Mouse (Mus musculus): ENCODE data around the gene Atp1a1. TPM values are rescaled to one million over a fixed set of nuclear protein-coding genes. Genes with fewer than 3 reads are reported as not detected.

Atp1a1 gene
- polyA plus RNA-seq, 1 experiment from 2014 or later: 61.1 TPM

DNA sequence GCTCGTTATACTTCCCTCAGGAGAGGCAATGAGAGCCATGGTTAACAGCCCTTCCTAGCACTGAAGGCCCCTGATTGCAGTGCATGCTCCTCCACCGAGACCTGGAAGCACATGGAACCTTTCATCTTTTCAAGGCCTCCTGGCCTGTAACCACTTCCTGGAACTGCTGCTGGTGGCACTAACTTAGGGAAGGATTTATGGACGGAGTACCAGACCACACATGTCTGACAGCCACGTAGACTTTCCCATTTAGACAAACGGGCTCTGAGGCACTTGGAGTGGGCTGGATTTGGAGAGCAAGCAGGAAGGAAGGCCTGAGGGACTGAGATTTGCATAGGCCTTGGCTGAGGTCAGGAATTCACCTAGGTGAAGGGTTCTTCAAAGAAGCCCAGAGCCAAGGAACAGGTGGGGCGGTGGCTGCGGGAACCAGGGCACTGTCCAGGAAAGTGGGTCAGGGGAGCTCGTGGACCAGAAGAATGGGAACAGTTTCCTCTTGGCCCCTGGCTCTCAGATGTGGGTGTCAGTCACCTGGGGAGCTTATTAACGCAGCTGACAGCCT, 28.9 kb downstream of the Atp1a1 start:
- Histone ChIP-seq H3K9me3 (no peaks in the 10 kb centered on the region), H3K4me2 (replicated peaks) (no peak overlapping the region), H3K4me3 (no peak overlapping the region), H3K9ac (no peak overlapping the region), H3K27me3 (replicated peaks) (no peaks in the 10 kb centered on the region), H3K4me1 (peaks cover 23% of the 10 kb centered on the region), H3K36me3 (peaks cover 63% of the 10 kb centered on the region), H3K27ac (no peak overlapping the region)
- no peak for ATAC-seq (ENCODE audit: low FRiP score, low read depth)
- WGBS: 80% methylated on average over 9 of the region's 9 CpGs

DNA sequence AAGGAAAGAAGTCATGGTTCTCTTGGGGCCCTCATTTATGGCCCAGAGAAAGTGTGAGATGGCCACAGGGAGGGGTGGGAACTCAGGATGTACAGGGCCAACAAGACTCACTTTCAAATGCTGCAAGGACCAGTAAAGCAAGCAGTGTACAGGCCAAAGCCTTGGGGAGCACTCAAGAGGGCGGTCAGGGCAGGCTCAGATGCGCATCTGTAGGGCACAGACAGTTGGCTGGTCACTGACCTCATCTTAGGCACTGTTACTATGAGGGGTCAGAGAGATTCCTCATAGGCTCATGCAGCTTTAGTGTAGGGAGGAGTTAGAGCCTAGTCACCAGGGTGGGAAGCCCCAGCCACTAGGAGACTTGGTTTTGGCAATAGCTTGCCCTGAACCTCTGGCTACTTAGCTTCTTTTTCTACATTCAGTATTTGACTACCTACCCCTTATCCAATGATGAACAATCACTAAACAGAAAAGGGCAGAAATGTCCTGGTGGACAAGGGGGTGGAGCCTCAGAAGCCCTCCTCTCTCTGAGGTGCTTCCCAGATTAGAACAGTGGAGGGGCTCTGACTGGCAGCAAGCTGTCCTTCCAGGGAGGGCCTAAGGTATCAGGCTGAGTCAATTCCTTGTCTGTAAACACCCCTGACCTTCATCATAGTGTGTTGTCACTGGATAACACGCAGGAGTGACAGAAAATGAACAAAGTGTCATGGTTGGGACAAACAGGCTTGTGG, 29.9 kb downstream of the Atp1a1 start:
- H3K4me1 ChIP-seq: peaks cover 23% of the 10 kb centered on the region
- no peak for ATAC-seq (ENCODE audit: low FRiP score, low read depth)
- WGBS: 90% methylated on average over 3 of the region's 3 CpGs
- H3K36me3 ChIP-seq: peaks cover 54% of the 10 kb centered on the region
- H3K27me3 ChIP-seq (replicated peaks): no peaks in the 10 kb centered on the region
- no peak overlapping the region for H3K4me2 ChIP-seq (replicated peaks)
- H3K9me3 ChIP-seq: no peaks in the 10 kb centered on the region
- H3K4me3 ChIP-seq: no peak overlapping the region
- H3K27ac ChIP-seq: no peak overlapping the region
- H3K9ac ChIP-seq: no peak overlapping the region

DNA sequence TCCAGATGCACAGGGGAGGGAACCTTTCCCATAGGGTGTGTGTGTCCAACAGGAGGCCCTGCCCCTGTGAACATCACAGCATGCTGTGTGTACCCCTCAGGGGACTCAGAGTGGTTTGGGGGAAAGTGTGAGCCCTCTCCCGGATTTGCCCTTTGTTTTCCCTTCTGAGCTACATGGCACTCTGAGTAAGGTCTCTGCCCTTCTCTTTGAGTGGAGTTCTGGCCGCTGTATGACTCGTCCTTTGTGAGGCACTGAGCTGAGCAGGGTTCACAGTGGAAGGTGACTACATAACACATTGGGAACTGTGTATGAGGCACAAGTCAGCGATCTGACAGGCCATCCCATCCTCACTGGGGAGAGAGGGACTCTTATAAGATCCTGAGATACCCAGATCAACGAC, 31.5 kb downstream of the Atp1a1 start:
- Histone ChIP-seq H3K36me3 (peaks cover 37% of the 10 kb centered on the region), H3K27ac (no peak overlapping the region), H3K4me2 (replicated peaks) (no peak overlapping the region), H3K9ac (no peak overlapping the region), H3K9me3 (no peaks in the 10 kb centered on the region), H3K4me3 (no peak overlapping the region), H3K4me1 (peaks cover 23% of the 10 kb centered on the region), H3K27me3 (replicated peaks) (no peaks in the 10 kb centered on the region)
- ATAC-seq (ENCODE audit: low FRiP score, low read depth): no peak
- WGBS: 73% methylated on average over 5 of the region's 5 CpGs

DNA sequence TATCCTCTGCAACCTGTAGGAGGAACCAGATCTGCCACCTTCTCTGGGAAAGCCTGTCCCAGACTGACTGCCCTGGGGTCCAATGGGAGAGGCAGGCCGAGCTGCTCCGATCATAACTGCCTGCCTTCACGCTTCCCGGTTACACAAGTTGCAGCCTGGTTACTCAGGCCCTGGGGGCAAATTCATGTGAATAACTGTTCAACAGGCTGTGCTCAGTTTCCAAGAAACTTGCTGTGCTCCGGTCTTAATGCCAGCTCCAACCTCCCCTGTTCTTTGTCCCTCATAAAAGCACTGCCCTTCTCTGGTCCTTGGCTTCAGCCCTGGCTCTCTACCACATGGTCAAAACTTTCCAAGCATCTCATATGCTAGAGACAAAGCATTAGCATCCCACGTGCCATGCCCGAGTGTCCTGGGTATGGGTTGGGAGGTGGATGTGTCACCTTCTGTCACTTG, 32.3 kb downstream of the Atp1a1 start:
- peak; percentile 59; the same call in 1 of the 2 replicates for ATAC-seq (ENCODE audit: low FRiP score, low read depth)
- 54% methylated on average over 7 of the region's 7 CpGs for WGBS
- no peaks in the 10 kb centered on the region for H3K27me3 ChIP-seq (replicated peaks)
- no peak overlapping the region for H3K9ac ChIP-seq
- no peak overlapping the region for H3K4me3 ChIP-seq
- no peaks in the 10 kb centered on the region for H3K9me3 ChIP-seq
- peaks cover 29% of the 10 kb centered on the region for H3K36me3 ChIP-seq
- H3K4me2 ChIP-seq (replicated peaks): no peak overlapping the region
- H3K4me1 ChIP-seq: peaks cover 18% of the 10 kb centered on the region
- no peak overlapping the region for H3K27ac ChIP-seq

DNA sequence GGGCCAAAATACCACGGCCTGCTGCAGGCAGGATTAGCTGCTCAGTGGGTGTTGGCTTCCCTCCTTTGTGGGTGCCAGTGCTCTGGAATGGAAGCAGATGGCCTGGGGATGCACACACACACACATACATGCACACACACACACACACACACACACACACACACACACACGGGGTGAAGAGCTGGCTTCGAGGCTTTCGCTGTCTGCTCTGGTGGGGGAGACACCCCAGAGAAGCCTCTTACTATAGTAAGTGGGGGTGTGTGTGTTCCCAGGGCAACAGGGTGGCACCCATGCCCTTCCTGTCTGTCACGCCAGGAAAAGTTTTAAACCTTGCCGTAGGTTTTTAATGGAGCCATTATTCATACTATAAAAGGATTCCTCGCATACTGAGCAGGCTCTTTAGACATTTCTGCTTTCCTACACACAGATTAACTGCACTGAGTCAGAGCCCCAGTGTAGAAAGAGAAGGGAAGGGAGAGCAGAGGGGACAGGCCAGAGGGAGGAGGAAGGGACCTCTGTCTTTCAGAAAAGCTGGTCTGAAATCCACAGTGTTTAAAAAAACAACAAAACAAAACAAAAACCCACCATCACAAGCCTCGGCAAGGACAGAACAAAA, 32.9 kb downstream of the Atp1a1 start:
- Histone ChIP-seq H3K4me2 (replicated peaks) (no peak overlapping the region), H3K4me1 (peaks cover 15% of the 10 kb centered on the region), H3K27me3 (replicated peaks) (no peaks in the 10 kb centered on the region), H3K9ac (no peak overlapping the region), H3K9me3 (no peaks in the 10 kb centered on the region), H3K27ac (no peak overlapping the region), H3K36me3 (peaks cover 23% of the 10 kb centered on the region), H3K4me3 (no peak overlapping the region)
- WGBS: 29% methylated on average over 8 of the region's 8 CpGs
- 0 out of 2 replicates have a peak, but pooled peaks have one; percentile 49 for ATAC-seq (ENCODE audit: low FRiP score, low read depth)

DNA sequence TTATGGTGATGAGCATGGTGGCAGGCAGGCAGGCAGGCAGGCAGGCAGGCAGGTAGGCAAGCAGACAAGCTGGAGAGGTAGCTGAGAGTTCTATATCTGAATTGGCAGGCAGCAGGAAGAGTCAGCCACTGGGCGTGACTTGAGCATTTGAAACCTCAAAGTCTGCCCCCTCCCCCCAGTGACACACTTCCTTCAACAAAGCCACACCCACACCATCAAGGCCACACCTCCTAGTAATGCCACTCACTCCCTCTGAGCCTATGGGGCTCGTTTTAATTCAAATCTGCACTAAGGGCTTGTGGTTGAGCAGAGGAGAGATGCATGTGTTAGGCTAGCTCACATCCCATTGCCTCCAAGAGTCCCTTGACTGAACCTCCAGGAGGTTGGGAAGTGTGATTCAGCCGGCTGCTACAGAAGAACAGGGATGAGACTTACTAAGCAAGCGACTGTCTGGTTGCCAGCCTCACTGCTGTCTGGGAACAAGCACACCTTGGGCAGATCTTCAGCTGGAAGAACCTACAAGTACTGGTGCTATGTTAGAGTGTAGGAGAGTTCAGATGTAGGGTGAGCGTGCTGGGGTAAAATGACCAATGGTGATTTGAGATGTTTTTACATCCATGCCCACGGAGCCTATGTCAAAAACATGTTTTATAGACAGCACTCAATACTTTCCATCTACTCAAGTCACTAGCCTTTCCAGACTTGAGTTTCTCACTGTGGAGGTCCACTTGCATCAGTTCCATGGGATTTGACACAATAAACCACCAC, 33.6 kb downstream of the Atp1a1 start:
- Histone ChIP-seq H3K4me3 (no peak overlapping the region), H3K27me3 (replicated peaks) (no peaks in the 10 kb centered on the region), H3K36me3 (peaks cover 17% of the 10 kb centered on the region), H3K9ac (no peak overlapping the region), H3K9me3 (no peaks in the 10 kb centered on the region), H3K4me1 (peaks cover 15% of the 10 kb centered on the region), H3K4me2 (replicated peaks) (no peak overlapping the region), H3K27ac (no peak overlapping the region)
- WGBS: 86% methylated on average over 6 of the region's 6 CpGs
- no peak for ATAC-seq (ENCODE audit: low FRiP score, low read depth)

DNA sequence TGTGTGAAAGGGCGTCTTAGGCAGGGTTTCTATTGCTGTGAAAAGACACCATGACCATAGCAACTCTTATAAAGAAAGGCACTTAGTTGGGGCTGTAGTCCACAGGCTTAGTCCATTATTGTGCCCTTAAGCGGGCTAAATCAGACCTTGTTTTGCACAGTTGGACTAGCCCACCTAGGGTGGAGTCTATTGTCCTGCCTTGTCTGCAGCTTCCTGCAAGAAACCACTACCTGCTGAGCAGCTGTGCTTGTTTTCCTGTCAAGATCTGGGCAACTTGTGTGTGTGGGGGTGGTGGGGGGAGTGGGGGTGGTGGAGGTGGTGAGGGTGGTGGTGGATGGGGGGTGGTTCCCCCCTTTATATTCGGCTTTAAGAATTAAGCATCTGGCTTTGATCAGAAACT, 34.2 kb downstream of the Atp1a1 start:
- Histone ChIP-seq H3K9ac (no peak overlapping the region), H3K4me1 (peaks cover 15% of the 10 kb centered on the region), H3K27ac (no peak overlapping the region), H3K27me3 (replicated peaks) (no peaks in the 10 kb centered on the region), H3K4me2 (replicated peaks) (no peak overlapping the region), H3K9me3 (no peaks in the 10 kb centered on the region), H3K4me3 (no peak overlapping the region), H3K36me3 (peaks cover 10% of the 10 kb centered on the region)
- WGBS: 72% methylated on average over 3 of the region's 3 CpGs
- no peak for ATAC-seq (ENCODE audit: low FRiP score, low read depth)

DNA sequence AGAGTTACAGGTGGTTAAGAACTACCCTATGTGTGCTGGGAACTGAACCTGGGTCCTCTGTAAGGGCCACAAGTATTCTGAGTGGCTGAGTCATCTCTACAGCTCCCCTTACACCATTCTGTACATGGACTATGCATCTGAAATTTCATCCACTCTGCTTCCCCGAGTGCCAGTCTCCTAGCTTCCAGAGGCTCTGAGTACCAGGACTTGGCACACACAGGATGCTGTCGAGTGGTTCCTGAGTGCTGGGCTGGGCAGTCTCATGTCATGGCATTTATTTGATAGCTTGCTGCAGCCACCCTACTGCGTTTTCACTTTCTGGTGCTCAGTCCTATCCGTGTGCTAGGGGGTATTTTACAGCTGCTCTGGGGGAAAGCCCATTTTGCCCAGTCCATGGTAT, 35.9 kb downstream of the Atp1a1 start:
- no peaks in the 10 kb centered on the region for H3K27me3 ChIP-seq (replicated peaks)
- no peaks in the 10 kb centered on the region for H3K36me3 ChIP-seq
- peaks cover 15% of the 10 kb centered on the region for H3K4me1 ChIP-seq
- H3K9me3 ChIP-seq: no peaks in the 10 kb centered on the region
- no peak overlapping the region for H3K27ac ChIP-seq
- 93% methylated on average over 4 of the region's 4 CpGs for WGBS
- H3K9ac ChIP-seq: no peak overlapping the region
- no peak for ATAC-seq (ENCODE audit: low FRiP score, low read depth)
- no peak overlapping the region for H3K4me3 ChIP-seq
- no peak overlapping the region for H3K4me2 ChIP-seq (replicated peaks)

DNA sequence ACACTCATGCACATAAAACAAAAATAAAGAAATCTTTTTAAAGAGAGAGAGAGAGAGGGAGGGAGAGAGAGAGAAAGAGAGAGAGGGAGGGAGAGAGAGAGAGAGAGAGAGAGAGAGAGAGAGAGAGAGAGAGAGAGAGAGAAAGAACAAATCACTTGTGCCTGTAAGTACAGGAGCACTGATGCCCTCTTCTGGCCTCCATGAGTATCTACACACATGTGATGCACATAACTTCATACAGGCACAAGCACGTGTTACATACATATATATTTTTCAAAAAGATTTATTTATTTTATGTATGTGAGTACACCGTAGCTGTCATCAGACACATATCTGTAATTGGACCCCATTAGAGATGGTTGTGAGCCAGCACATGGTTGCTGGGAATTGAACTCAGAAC, 40.5 kb downstream of the Atp1a1 start:
- no peaks in the 10 kb centered on the region for H3K9me3 ChIP-seq
- H3K9ac ChIP-seq: no peak overlapping the region
- H3K4me2 ChIP-seq (replicated peaks): no peak overlapping the region
- no peaks in the 10 kb centered on the region for H3K36me3 ChIP-seq
- no peak overlapping the region for H3K4me3 ChIP-seq
- no peak for ATAC-seq (ENCODE audit: low FRiP score, low read depth)
- 97% methylated on average over 2 of the region's 2 CpGs for WGBS
- 0 out of 2 replicates have a peak, but pooled peaks cover 3% of the 10 kb centered on the region for H3K4me1 ChIP-seq
- H3K27ac ChIP-seq: no peak overlapping the region
- H3K27me3 ChIP-seq (replicated peaks): no peaks in the 10 kb centered on the region

DNA sequence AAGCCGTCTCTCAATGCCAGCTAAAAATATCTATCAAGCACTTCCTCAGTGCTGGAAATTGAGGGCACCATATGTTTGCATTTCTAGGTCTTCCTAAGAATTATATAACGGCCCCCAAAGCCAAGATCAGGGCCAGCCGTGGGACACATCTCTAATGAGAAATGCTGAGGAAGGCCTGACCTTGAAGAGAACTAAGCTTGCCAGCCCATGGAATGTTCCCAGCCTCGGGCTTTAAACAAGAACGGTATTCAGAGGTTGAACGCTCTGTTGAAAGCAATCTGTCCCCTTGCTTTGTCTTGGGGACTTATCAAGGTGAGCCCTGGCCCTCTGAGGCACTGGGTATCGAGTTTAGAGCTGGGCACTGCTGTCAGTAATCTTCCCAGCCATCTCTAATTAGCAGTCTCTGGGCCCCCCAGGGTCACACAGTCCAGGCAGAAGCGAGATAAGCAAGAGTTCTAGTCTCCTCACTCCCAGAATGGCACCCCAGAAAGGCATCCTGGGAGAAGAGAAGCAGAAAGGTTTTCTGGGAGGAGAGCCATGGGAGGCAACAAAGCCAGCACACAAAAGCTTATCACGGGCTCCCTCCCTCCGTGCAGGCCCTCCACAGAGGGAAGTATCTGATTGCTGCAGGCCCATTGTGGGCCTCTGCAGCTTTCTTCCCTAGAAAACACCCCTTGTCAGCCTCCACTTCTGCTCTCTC, 41.8 kb downstream of the Atp1a1 start:
- Histone ChIP-seq H3K27ac (no peak overlapping the region), H3K9ac (no peak overlapping the region), H3K4me1 (0 out of 2 replicates have a peak, but pooled peaks cover 3% of the 10 kb centered on the region), H3K27me3 (replicated peaks) (no peaks in the 10 kb centered on the region), H3K9me3 (no peaks in the 10 kb centered on the region), H3K4me3 (no peak overlapping the region), H3K36me3 (no peaks in the 10 kb centered on the region), H3K4me2 (replicated peaks) (no peak overlapping the region)
- WGBS: 57% methylated on average over 10 of the region's 10 CpGs
- no peak for ATAC-seq (ENCODE audit: low FRiP score, low read depth)

DNA sequence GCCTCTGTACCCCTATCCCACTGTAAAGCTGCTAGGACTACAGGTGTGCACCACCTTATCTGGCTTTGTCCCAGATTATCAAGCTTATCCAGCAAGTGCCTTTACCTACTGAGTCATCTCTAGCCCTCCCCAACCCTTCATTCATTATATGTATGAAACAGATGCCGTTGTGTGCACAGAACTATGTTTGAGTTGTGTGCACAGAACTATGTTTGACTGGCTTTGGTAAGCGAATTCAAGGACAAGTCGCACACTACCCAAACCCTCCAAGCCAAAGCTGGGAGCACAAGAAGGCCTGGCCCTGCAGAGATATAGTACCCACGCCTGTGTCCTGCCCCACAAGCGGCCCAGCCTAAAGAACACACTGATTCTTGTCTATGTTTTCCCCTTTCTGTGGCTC, 42.5 kb downstream of the Atp1a1 start:
- no peak for ATAC-seq (ENCODE audit: low FRiP score, low read depth)
- Histone ChIP-seq H3K4me2 (replicated peaks) (no peak overlapping the region), H3K36me3 (no peaks in the 10 kb centered on the region), H3K9ac (no peak overlapping the region), H3K4me3 (no peak overlapping the region), H3K9me3 (no peaks in the 10 kb centered on the region), H3K27ac (no peak overlapping the region), H3K27me3 (replicated peaks) (no peaks in the 10 kb centered on the region), H3K4me1 (0 out of 2 replicates have a peak, but pooled peaks cover 3% of the 10 kb centered on the region)
- WGBS: 95% methylated on average over 5 of the region's 5 CpGs
